Mouse (Mus musculus): ENCODE data around the gene Gm21719. TPM values are rescaled to one million over a fixed set of nuclear protein-coding genes. Genes with fewer than 3 reads are reported as not detected.
"Not testable (repeated sequence)": the region's sequence is repeated elsewhere in the genome, so short reads cannot be mapped to it uniquely, and the experiment has no call there.

The Gm21719 gene
- total RNA-seq (2017), result not detected in 2 replicates

- not testable (repeated sequence) for ATAC-seq (ENCODE audit: extremely low read depth, insufficient number of reproducible peaks, low FRiP score, poor library complexity, severe bottlenecking)
These were observed at the start of gene Gm21719 for GRCm38 (mm10) chrY:6682772-6683171. Gm21719 (minus strand) TSS chrY:6682872.

Other genes with a start within 250 kb of the Gm21719 start
- gene Gm28919, start 99.3 kb downstream of the Gm21719 start, total RNA-seq (2017), result not detected in 2 replicates
- not detected in 2 replicates for gene Gm20830, start 235.4 kb upstream of the Gm21719 start, total RNA-seq (2017)